Mouse (Mus musculus): ENCODE measurements around the gene Vgll3.

Vgll3 gene

GRCm38 (mm10) chr16:65814918-65815881 is at the start of gene Vgll3:
TSS of gene Vgll3 (plus strand) at chr16:65815257.
- peak; percentile 3 for DNase-seq

GRCm38 (mm10) chr16:65765976-65766375 is 49.1 kb upstream of the Vgll3 start:
- DNase-seq = no peak

- no peak for DNase-seq
These were observed 29.1 kb upstream of the Vgll3 start for GRCm38 (mm10) chr16:65785959-65786358.

GRCm38 (mm10) chr16:65816059-65816458 is 1.0 kb downstream of the Vgll3 start:
- DNase-seq = no peak

- DNase-seq = no peak
These were observed 3.7 kb downstream of the Vgll3 start for GRCm38 (mm10) chr16:65818779-65819178.

- no peak for DNase-seq
These were observed 5.7 kb downstream of the Vgll3 start for GRCm38 (mm10) chr16:65820803-65821202.

GRCm38 (mm10) chr16:65823721-65824120 is 8.7 kb downstream of the Vgll3 start:
- DNase-seq = no peak

GRCm38 (mm10) chr16:65828141-65828565 is 13.1 kb downstream of the Vgll3 start:
- no peak for DNase-seq

GRCm38 (mm10) chr16:65829096-65829495 is 14.0 kb downstream of the Vgll3 start:
- DNase-seq = no peak

GRCm38 (mm10) chr16:65834721-65835120 is 19.7 kb downstream of the Vgll3 start:
- no peak for DNase-seq

GRCm38 (mm10) chr16:65850126-65850525 is 35.1 kb downstream of the Vgll3 start:
- no peak for DNase-seq

GRCm38 (mm10) chr16:65864471-65864870 is 49.4 kb downstream of the Vgll3 start:
- DNase-seq = no peak

- no peak for DNase-seq
These were observed 52.9 kb downstream of the Vgll3 start for GRCm38 (mm10) chr16:65867927-65868326.

GRCm38 (mm10) chr16:65868933-65869332 is 53.9 kb downstream of the Vgll3 start:
- no peak for DNase-seq

GRCm38 (mm10) chr16:65888940-65889339 is 73.9 kb downstream of the Vgll3 start:
- DNase-seq = no peak
